Comparison of ENCODE assay signal across 8 mouse cellular contexts in the genomic region with DNA sequence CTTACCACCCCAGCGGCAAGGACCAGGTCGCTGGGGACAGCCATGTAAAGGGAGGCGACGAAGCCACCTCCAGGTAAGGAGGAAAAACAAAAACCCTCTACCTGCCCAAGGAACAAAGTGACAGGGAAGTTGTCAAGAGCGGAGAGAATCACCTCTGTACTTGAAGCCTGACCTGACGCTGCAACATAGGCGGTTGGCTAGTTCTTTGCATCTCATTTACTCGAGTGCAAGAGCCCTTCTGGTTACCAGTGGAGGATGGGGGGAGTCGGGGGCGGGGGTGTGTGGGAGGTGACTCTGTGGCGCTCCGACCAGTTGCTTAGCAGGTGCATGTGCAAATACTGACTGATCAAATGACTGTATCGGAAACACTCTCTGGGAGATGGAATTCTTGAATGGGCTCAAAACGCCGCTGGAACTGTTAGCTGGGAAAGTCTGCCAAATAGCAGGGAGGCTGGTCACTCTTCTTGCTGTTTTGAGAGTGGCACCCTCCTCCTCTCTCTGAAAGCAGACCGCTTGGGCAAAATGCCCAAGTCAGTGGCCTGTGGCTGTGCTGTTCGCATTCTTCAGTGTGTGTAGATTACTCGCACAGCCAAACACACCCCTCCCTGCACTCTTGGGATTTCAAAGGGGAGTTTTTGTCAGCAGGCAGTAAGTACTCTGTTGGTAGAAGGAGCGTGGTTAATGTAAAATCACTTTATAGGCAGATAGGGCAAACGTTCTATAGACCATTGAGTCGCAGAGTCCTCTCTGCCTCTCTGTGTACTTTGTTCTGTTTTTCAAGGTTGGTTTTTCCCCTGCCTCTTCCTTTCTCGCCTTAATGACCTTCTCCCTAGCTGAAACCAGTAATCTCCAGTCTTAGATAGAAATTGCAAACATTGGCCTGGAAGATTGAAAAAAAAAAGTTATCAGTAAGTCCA. TPM values are rescaled to one million over a fixed set of nuclear protein-coding genes. Genes with fewer than 3 reads are reported as not detected.
DNase-seq lines count a peak whose midpoint lies in the region; ATAC-seq and TF ChIP-seq lines count a peak whose summit lies in the region.

No protein-coding gene starts in this region.

- no peak for TF ChIP-seq EP300 in liver, embryonic 14.5 days (IDR thresholded peaks at IDR 0.05; ENCODE audit: low read depth)

- peaks cover 8% of the 10 kb centered on the region; the same call in 1 of the 2 replicates for H3K27me3 ChIP-seq in forebrain, embryonic 10.5 days (ENCODE audit: poor library complexity, severe bottlenecking)
- H3K27me3 ChIP-seq in heart, embryonic 15.5 days = no peaks in the 10 kb centered on the region
- no peaks in the 10 kb centered on the region for H3K27me3 ChIP-seq in liver, embryonic 14.5 days (ENCODE audit: control insufficient read depth, insufficient read depth, low read length)
- no peaks in the 10 kb centered on the region for H3K27me3 ChIP-seq in neural tube, embryonic 13.5 days
- H3K27me3 ChIP-seq in testis, adult 2 months (ENCODE audit: control insufficient read depth, insufficient read depth, low read length) = no peaks in the 10 kb centered on the region

- 2% methylated on average over 22 of the region's 22 CpGs for WGBS in forebrain, embryonic 10.5 days
- WGBS in heart, embryonic 15.5 days = under 1% methylated on average over 22 of the region's 22 CpGs
- 2% methylated on average over 22 of the region's 22 CpGs for WGBS in liver, embryonic 14.5 days (ENCODE audit: insufficient replicate concordance)
- WGBS in neural tube, embryonic 13.5 days = 2% methylated on average over 22 of the region's 22 CpGs

- H3K9me3 ChIP-seq in forebrain, embryonic 10.5 days = no peaks in the 10 kb centered on the region
- no peaks in the 10 kb centered on the region for H3K9me3 ChIP-seq in heart, embryonic 15.5 days (replicated peaks)
- no peaks in the 10 kb centered on the region for H3K9me3 ChIP-seq in liver, embryonic 14.5 days (ENCODE audit: control insufficient read depth, low read length)
- H3K9me3 ChIP-seq in neural tube, embryonic 13.5 days = no peaks in the 10 kb centered on the region

- no peaks in the 10 kb centered on the region for H3K36me3 ChIP-seq in forebrain, embryonic 10.5 days (replicated peaks)
- H3K36me3 ChIP-seq in heart, embryonic 15.5 days = no peaks in the 10 kb centered on the region
- H3K36me3 ChIP-seq in liver, embryonic 14.5 days (replicated peaks; ENCODE audit: control insufficient read depth, insufficient read depth, low read depth) = no peaks in the 10 kb centered on the region
- no peaks in the 10 kb centered on the region for H3K36me3 ChIP-seq in neural tube, embryonic 13.5 days
- H3K36me3 ChIP-seq in testis, adult 2 months (ENCODE audit: control insufficient read depth, insufficient read depth, low read length) = no peaks in the 10 kb centered on the region

- ATAC-seq in heart, embryonic 15.5 days (replicated peaks; ENCODE audit: insufficient number of reproducible peaks, insufficient read depth, low FRiP score, low read depth) = peak; percentile 86
- ATAC-seq in liver, embryonic 14.5 days (ENCODE audit: insufficient read depth) = peak; percentile 60
- ATAC-seq in neural tube, embryonic 13.5 days (ENCODE audit: low read depth) = peak; percentile 90

- no peak for TF ChIP-seq POLR2A in bone marrow macrophage, adult 2 months (IDR thresholded peaks at IDR 0.05; ENCODE audit: borderline replicate concordance, low read depth, low read length)
- no peak for TF ChIP-seq POLR2A in testis, adult 2 months (IDR thresholded peaks at IDR 0.05; ENCODE audit: control insufficient read depth, low read depth, low read length)

- TF ChIP-seq CTCF in bone marrow macrophage, adult 2 months (IDR thresholded peaks at IDR 0.05; ENCODE audit: low read depth, low read length) = no peak
- no peak for TF ChIP-seq CTCF in liver, embryonic 14.5 days (IDR thresholded peaks at IDR 0.05; ENCODE audit: low read depth)
- no peak for TF ChIP-seq CTCF in testis, adult 2 months (IDR thresholded peaks at IDR 0.05; ENCODE audit: control insufficient read depth, insufficient read depth, insufficient replicate concordance, low read depth, low read length)

- peak overlapping the region; percentile 74 for H3K4me2 ChIP-seq in heart, embryonic 15.5 days
- peak overlapping the region; percentile 85 for H3K4me2 ChIP-seq in liver, embryonic 14.5 days (ENCODE audit: low read depth)
- peak overlapping the region; percentile 91 for H3K4me2 ChIP-seq in neural tube, embryonic 13.5 days

- H3K4me1 ChIP-seq in bone marrow macrophage, adult 2 months (ENCODE audit: control insufficient read depth, insufficient read depth, low read length) = peaks cover 37% of the 10 kb centered on the region
- peaks cover 26% of the 10 kb centered on the region for H3K4me1 ChIP-seq in forebrain, embryonic 10.5 days
- peaks cover 21% of the 10 kb centered on the region for H3K4me1 ChIP-seq in heart, embryonic 15.5 days (replicated peaks)
- peaks cover 0 to 35% of the 10 kb centered on the region in 2 experiments; a peak in 3 of 4 replicates for H3K4me1 ChIP-seq in liver, embryonic 14.5 days (replicated peaks; ENCODE audit: control insufficient read depth in 2 of 2, insufficient read depth in 2 of 2, low read length in 1 of 2)
- H3K4me1 ChIP-seq in neural tube, embryonic 13.5 days (replicated peaks) = peaks cover 22% of the 10 kb centered on the region
- H3K4me1 ChIP-seq in testis, adult 2 months (ENCODE audit: control insufficient read depth, insufficient read depth, low read length) = no peaks in the 10 kb centered on the region; the same call in 1 of the 2 replicates

- H3K9ac ChIP-seq in heart, embryonic 15.5 days = peak overlapping the region; percentile 65
- peak overlapping the region; percentile 62 for H3K9ac ChIP-seq in liver, embryonic 14.5 days (replicated peaks)
- peak overlapping the region; percentile 69 for H3K9ac ChIP-seq in neural tube, embryonic 13.5 days

- peak overlapping the region; percentile 84 for H3K27ac ChIP-seq in bone marrow macrophage, adult 2 months (ENCODE audit: insufficient read depth, low read depth, low read length)
- peak overlapping the region; percentile 86 for H3K27ac ChIP-seq in forebrain, embryonic 10.5 days
- peak overlapping the region; percentile 96 for H3K27ac ChIP-seq in heart, embryonic 15.5 days
- peak overlapping the region; percentile 56 for H3K27ac ChIP-seq in liver, embryonic 14.5 days
- peak overlapping the region; percentile 89 for H3K27ac ChIP-seq in neural tube, embryonic 13.5 days (replicated peaks)
- H3K27ac ChIP-seq in testis, adult 2 months (ENCODE audit: control insufficient read depth, insufficient read depth, low read depth, low read length) = peak overlapping the region; percentile 62

- peak; percentile 54 for DNase-seq in CD4-positive, CD25-positive, alpha-beta regulatory T cell, adult 2 months (ENCODE audit: low read depth, low spot score)
- DNase-seq in forebrain, embryonic 10.5 days (ENCODE audit: extremely low spot score, low spot score) = peak; percentile 42
- peak; percentile 93 for DNase-seq in kidney, postnatal 14 days
- peak in 1 of 3 experiments; percentile 12 for DNase-seq in liver, embryonic 14.5 days (ENCODE audit: low read depth in 3 of 3, low spot score in 3 of 3)

- peak overlapping the region; percentile 90 for H3K4me3 ChIP-seq in bone marrow macrophage, adult 2 months (ENCODE audit: insufficient read depth, low read length)
- H3K4me3 ChIP-seq in forebrain, embryonic 10.5 days = peak overlapping the region; percentile 63
- peak overlapping the region; percentile 65 for H3K4me3 ChIP-seq in heart, embryonic 15.5 days
- H3K4me3 ChIP-seq in liver, embryonic 14.5 days (ENCODE audit: insufficient read depth in 1 of 2, low read depth in 2 of 2, low read length in 2 of 2) = peak overlapping the region; percentile 68 to 84
- H3K4me3 ChIP-seq in neural tube, embryonic 13.5 days = peak overlapping the region; percentile 56
- H3K4me3 ChIP-seq in testis, adult 2 months (ENCODE audit: control insufficient read depth, low read depth, low read length) = peak overlapping the region; percentile 78

RNA-seq across cellular contexts. Expression of a gene that starts 19.7 kb away (rescaled TPM):
- polyA plus RNA-seq in bone marrow macrophage, adult 2 months (2012; ENCODE audit: insufficient read depth, insufficient read length, missing spikeins) = 126 and 149 TPM in 2 replicates
- polyA plus RNA-seq in forebrain, embryonic 10.5 days (2016; fragmentation: Nextera tagmentation; extraction: Ambion mirVana) = 13.0 and 13.9 TPM in 2 replicates
- polyA plus RNA-seq in heart, embryonic 15.5 days (2015; fragmentation: Nextera tagmentation; extraction: Ambion mirVana) = 38.3 and 44.7 TPM in 2 replicates
- polyA plus RNA-seq in liver, embryonic 14.5 days (2012; rRNA removed) = 2.3 and 3.5 TPM in 2 replicates
- 6.8 and 9.0 TPM in 2 replicates for polyA plus RNA-seq in liver, embryonic 14.5 days (2014; fragmentation: Nextera tagmentation; extraction: Ambion mirVana)
- 11.9 and 13.9 TPM in 2 replicates for polyA plus RNA-seq in neural tube, embryonic 13.5 days (2015; fragmentation: Nextera tagmentation; extraction: Ambion mirVana)
- polyA plus RNA-seq in testis, adult 2 months (2012; rRNA removed) = 1.4 and 1.7 TPM in 2 replicates
